Mouse (Mus musculus) megakaryocyte, embryonic 14.5 days (primary cell): ENCODE results near the gene Fndc9.

ENCODE experiments used
- FLI1 ChIP-seq: IDR thresholded peaks from 2 replicates; pipeline ENCODE4 v1.6.1; 2012; ENCODE audit warnings: low read length, inconsistent platforms, mixed read lengths
- GATA1 ChIP-seq: IDR thresholded peaks from 3 replicates; pipeline ENCODE4 v1.6.1; 2012; ENCODE audit warnings: mixed read lengths, low read length, inconsistent platforms, borderline replicate concordance

DNA sequence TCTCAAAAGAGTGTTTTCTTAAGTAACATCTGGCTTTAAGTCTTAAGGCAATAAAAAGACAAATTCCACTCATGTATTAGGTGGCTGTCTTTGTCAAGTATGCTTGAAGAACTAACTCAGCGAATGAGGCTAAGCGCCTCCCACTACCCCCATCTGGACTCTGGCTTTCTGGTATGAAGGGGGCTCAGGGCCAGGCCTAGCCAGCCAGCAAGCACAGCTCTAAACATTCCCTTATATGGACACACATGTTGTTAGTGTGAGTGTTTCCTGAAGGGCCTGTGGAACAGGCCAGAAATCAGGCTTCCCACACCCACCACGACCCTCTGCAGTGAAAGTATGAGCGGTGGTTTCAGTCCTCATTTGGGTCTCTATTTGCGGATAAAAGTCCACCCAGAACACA is 21.5 kb upstream of the Fndc9 start:
- TF ChIP-seq GATA1: no peak
- no peak for TF ChIP-seq FLI1
